Mouse (Mus musculus) cerebellum, adult 2 months (tissue): Measurements from ENCODE around the gene Gnb5. TPM values are rescaled to one million over a fixed set of nuclear protein-coding genes. Genes with fewer than 3 reads are reported as not detected.

ENCODE experiments used
- DNase-seq, 2 experiments: peaks; one replicate each; pipeline ENCODE4 v3.0.0; 2021
- H3K27ac ChIP-seq: fragments of 200-500 bp; 2 replicates; pipeline ENCODE4 v1.5.1; 2012; ENCODE audit warnings: low read length, control low read depth, inconsistent platforms; ENCODE audit not compliant: insufficient read depth
- H3K27me3 ChIP-seq: fragments of 200-500 bp; 2 replicates; pipeline ENCODE4 v1.6.1; 2012; ENCODE audit warnings: inconsistent platforms, mild to moderate bottlenecking, low read length, moderate library complexity; ENCODE audit not compliant: control insufficient read depth, insufficient read depth
- H3K4me1 ChIP-seq: fragments of 200-500 bp; 2 replicates; pipeline ENCODE4 v1.6.1; 2011; ENCODE audit warnings: low read length; ENCODE audit not compliant: control insufficient read depth, insufficient read depth
- H3K4me3 ChIP-seq: fragments of 200-500 bp; replicated peaks from 2 replicates; pipeline ENCODE3; 2011; ENCODE audit warnings: mild to moderate bottlenecking, low read depth, low read length, control low read depth; ENCODE audit not compliant: insufficient read depth
- CTCF ChIP-seq: fragments of 200-500 bp; IDR thresholded peaks from 2 replicates; pipeline ENCODE4 v1.5.1; 2011; ENCODE audit warnings: low read depth, mild to moderate bottlenecking, control low read depth, low read length, moderate library complexity, borderline replicate concordance; ENCODE audit not compliant: insufficient read depth
- POLR2A ChIP-seq: fragments of 200-500 bp; IDR thresholded peaks from 2 replicates; pipeline ENCODE4 v1.6.1; 2011; ENCODE audit warnings: low read length, control low read depth, borderline replicate concordance; ENCODE audit not compliant: insufficient read depth
- WGBS: fragments of 180-500 bp; shearing (Covaris S2); methylation state at CpG from one replicate; pipeline ENCODE4 v1.1.7; 2018; 5-methylcytosine and 5-hydroxymethylcytosine counted together
- polyA plus RNA-seq: library from polyadenylated mRNA; depleted of rRNA; stranded (reverse); fragments of >200 nt; gene quantifications from 2 replicates; pipeline ENCODE4 v1.2.3, GENCODE M21; 2012

Gene Gnb5
- polyA plus RNA-seq, 1 experiment, result 194 TPM

DNA sequence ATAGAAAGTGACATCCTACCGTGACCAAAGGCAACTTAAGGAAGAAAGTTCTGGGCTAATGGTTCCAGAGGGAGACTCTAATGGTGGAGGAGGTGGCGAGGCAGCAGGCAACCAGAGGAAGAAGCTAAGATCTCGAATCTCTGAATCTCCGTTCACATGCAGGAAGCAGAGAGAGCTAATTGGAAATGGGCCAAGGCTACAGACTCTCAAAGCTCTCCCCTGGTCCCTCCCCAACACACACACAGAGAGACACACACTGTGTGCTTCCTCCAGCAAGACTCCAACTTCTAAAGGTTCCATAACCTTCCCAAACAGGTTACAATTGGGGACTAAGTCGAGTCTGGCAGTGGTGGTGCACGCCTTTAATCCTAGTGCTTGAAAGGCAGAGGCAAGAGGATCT, 35.7 kb upstream of the Gnb5 start:
- no peaks in the 10 kb centered on the region for H3K27me3 ChIP-seq
- no peak overlapping the region for H3K4me3 ChIP-seq
- TF ChIP-seq CTCF (no peak), POLR2A (no peak)
- H3K4me1 ChIP-seq, result no peaks in the 10 kb centered on the region
- 61% methylated on average over 6 of the region's 6 CpGs for WGBS
- no peak for DNase-seq
- no peak overlapping the region for H3K27ac ChIP-seq

DNA sequence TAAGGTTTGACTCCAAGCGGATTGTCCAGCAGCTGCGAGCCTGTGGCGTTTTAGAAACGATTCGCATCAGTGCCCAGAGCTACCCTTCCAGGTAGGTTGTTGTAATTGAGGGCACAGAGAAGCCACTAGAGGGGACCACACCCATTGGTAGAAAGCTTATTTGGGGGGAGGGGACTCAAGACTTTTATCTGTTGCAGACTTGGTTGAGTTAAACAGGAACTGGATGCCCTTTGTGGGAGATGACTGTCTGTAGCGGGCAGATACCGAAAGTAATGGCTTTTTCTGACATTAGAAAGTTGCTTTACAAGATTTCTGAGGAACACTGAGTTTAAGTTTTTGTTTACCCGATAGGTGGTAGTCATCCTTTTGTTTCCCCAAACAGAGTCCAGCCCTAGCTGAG, 34.5 kb upstream of the Gnb5 start:
- no peak for DNase-seq
- TF ChIP-seq POLR2A (no peak), CTCF (no peak)
- WGBS, result 95% methylated on average over 8 of the region's 8 CpGs

DNA sequence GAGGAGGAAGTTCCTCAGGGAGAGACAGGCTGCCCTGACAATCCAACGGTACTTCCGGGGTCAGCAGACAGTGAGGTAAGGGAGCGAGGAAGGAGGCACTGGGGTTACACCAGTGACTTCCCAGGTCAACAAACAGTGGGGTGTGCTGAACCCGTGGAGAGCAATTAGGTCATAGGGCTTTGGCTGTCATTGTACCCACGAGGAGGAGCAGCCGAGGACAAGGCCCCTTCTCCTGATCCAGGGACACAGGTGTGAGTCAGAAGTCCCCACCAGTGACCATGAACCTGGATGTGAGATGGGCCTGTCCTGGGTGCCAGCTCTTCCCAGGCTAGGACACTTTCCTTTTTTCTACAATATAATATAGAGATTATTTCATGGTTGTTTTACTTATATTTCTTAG, 32.4 kb upstream of the Gnb5 start:
- no peak for DNase-seq
- 69% methylated on average over 6 of the region's 6 CpGs for WGBS

More for the DNA sequence above, 34.5 kb upstream of the Gnb5 start:
- H3K4me1 ChIP-seq, result no peaks in the 10 kb centered on the region
- no peaks in the 10 kb centered on the region for H3K27me3 ChIP-seq
- no peak overlapping the region for H3K27ac ChIP-seq
- H3K4me3 ChIP-seq, result no peak overlapping the region

DNA sequence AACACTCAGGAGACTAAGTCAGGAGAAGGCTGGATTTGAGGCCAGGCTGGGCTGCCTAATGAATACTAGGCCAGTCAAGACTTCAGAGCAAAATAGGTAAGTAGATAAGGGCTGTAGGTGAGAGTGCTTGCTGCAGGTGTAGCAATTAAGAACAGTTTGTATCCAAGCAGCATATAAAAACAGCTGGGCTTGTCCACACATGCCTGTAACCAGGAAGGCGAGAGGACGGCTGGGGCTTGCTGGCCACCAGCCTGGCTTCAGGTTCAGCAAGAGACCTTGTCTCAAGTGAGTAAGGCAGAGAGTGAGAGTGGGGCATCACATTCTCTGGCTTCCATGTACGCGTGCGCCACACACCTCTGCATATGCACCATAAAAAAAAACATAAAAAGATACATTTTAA, 31.6 kb upstream of the Gnb5 start:
- DNase-seq, result no peak
- Histone ChIP-seq H3K4me3 (no peak overlapping the region), H3K4me1 (no peaks in the 10 kb centered on the region), H3K27me3 (no peaks in the 10 kb centered on the region), H3K27ac (no peak overlapping the region)
- TF ChIP-seq CTCF, result no peak
- TF ChIP-seq POLR2A, result no peak
- WGBS, result 92% methylated on average over 5 of the region's 5 CpGs

More for the DNA sequence above, 32.4 kb upstream of the Gnb5 start:
- H3K27me3 ChIP-seq, result no peaks in the 10 kb centered on the region
- H3K4me1 ChIP-seq, result no peaks in the 10 kb centered on the region
- H3K27ac ChIP-seq, result no peak overlapping the region
- no peak overlapping the region for H3K4me3 ChIP-seq
- TF ChIP-seq CTCF, result no peak
- TF ChIP-seq POLR2A, result no peak

DNA sequence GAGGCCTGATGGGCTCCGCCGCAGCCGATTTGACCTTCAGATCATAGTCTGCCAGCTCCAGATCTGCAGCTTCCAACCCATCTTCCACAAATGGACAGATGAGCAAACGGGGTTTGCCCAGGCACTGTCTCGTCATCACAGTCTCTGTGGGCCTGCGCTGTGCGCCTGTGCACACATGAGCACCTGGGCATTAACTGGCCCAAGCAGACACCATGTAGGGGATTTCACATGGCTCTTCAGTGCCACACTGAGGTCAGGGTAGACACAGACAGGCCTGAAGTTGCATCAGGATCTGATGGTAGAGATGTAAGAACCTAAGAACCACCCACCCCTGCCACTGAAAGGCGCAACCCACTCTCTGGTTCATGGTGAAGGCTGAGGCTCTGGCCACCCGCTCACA, 31.0 kb upstream of the Gnb5 start:
- Histone ChIP-seq H3K4me1 (no peaks in the 10 kb centered on the region), H3K27ac (no peak overlapping the region), H3K4me3 (no peak overlapping the region), H3K27me3 (no peaks in the 10 kb centered on the region)
- no peak for TF ChIP-seq CTCF
- TF ChIP-seq POLR2A, result no peak
- 91% methylated on average over 9 of the region's 9 CpGs for WGBS
- no peak for DNase-seq

DNA sequence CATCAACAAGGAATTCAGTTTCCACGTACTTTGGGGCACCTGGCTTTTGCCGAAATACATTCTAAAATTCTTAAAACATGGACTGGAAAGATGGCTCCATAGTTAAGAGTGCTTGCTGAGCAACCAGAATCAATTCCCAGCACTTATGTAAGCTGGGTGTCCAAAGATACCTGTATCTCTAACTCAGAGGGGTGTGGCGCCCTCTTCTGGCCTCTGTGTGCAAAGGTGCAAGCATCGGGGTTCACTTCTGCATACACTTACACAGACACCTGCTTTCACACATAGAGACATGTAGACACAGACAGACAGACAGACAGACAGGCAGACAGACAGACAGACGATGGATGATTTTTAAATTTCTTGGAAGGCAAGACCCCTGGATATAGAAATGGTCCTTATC, 25.3 kb upstream of the Gnb5 start:
- no peak overlapping the region for H3K4me3 ChIP-seq
- WGBS, result 55% methylated on average over 5 of the region's 5 CpGs

DNA sequence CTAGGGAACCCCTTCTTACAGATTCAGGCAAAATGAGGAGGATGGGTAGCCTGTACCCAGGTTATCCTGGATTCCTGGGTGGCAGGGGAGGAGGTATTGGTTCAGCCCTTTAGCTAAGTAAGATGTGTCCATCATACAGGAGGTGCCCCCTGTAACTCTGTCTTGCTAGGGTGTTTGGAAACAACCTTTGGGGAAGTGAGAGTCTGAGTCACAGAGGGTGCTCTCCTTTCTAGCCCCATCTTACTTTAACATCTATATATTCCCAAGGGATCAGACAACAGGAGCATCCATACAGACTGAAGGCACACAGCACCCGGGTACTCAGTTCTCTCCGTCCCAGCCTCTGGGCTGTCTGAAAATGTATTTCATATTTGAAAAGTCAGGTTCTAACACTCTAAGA, 23.9 kb upstream of the Gnb5 start:
- 85% methylated on average over 2 of the region's 2 CpGs for WGBS
- TF ChIP-seq POLR2A (no peak), CTCF (no peak)
- Histone ChIP-seq H3K27me3 (no peaks in the 10 kb centered on the region), H3K4me1 (peaks cover 17% of the 10 kb centered on the region; the same call in 1 of the 2 replicates), H3K4me3 (no peak overlapping the region), H3K27ac (no peak overlapping the region)
- DNase-seq, result no peak

More for the DNA sequence above, 25.3 kb upstream of the Gnb5 start:
- peaks cover 17% of the 10 kb centered on the region; the same call in 1 of the 2 replicates for H3K4me1 ChIP-seq
- H3K27ac ChIP-seq, result no peak overlapping the region
- no peaks in the 10 kb centered on the region for H3K27me3 ChIP-seq
- DNase-seq, result peak; percentile 51 to 61
- TF ChIP-seq POLR2A, result no peak
- peak; percentile 51; the same call in 1 of the 2 replicates for TF ChIP-seq CTCF

DNA sequence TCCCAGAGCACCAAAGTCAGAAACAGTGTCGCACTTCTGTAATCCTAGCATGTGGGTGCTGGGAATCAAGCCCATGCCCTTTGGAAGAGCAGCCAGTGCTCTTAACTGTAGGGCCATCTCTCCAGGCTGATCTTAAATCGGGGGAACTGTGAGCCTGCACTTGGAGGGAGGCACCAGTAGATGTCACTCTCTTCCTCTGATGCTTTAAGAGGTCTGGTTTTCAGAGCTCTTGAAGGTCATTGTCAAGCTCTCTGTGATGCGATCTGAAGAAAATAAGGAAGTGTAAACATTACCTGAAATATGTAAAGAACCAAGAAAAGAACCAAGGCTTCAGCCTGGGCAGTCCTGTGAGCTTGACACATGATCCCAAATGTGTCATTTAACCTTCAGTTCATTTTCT, 23.3 kb upstream of the Gnb5 start:
- TF ChIP-seq POLR2A (no peak), CTCF (peak; percentile 94)
- Histone ChIP-seq H3K27me3 (no peaks in the 10 kb centered on the region), H3K27ac (peak overlapping the region; percentile 65; the same call in 1 of the 2 replicates), H3K4me3 (no peak overlapping the region), H3K4me1 (peaks cover 17% of the 10 kb centered on the region; the same call in 1 of the 2 replicates)
- peak; percentile 81 to 82 for DNase-seq
- WGBS, result 8% methylated on average over 3 of the region's 3 CpGs
